Mouse (Mus musculus) intestine, postnatal 0 days (tissue): ENCODE measurements around the gene Afm. TPM values are rescaled to one million over a fixed set of nuclear protein-coding genes. Genes with fewer than 3 reads are reported as not detected.

Experiments
- ATAC-seq: fragments of 200-750 bp; cut with Nextera tagmentation; 2 replicates; pipeline ENCODE4 v1.8.0; 2017; ENCODE audit warnings: mild to moderate bottlenecking, moderate TSS enrichment, moderate library complexity
- H3K27ac ChIP-seq: fragments of 300-500 bp; sonication (generic); 2 replicates; pipeline ENCODE4 v1.5.1; 2014; ENCODE audit warnings: mild to moderate bottlenecking, low read depth, low read length, moderate library complexity
- H3K27me3 ChIP-seq: fragments of 300-500 bp; sonication (generic); replicated peaks from 2 replicates; pipeline ENCODE4 v1.6.1; 2014; ENCODE audit warnings: low read length, mixed read lengths; ENCODE audit not compliant: control insufficient read depth, insufficient read depth
- H3K36me3 ChIP-seq: fragments of 300-500 bp; sonication (generic); 2 replicates; pipeline ENCODE4 v1.6.1; 2014; ENCODE audit warnings: mild to moderate bottlenecking, moderate library complexity; ENCODE audit not compliant: control insufficient read depth, insufficient read depth
- H3K4me1 ChIP-seq: fragments of 300-500 bp; sonication (generic); replicated peaks from 2 replicates; pipeline ENCODE4 v1.6.1; 2014; ENCODE audit warnings: antibody characterized with exemption, low read length, mixed read lengths; ENCODE audit not compliant: control insufficient read depth, insufficient read depth
- H3K4me2 ChIP-seq: fragments of 300-500 bp; sonication (generic); replicated peaks from 2 replicates; pipeline ENCODE4 v1.6.1; 2014; ENCODE audit warnings: low read depth, mild to moderate bottlenecking, moderate library complexity
- H3K4me3 ChIP-seq: fragments of 300-500 bp; sonication (generic); 2 replicates; pipeline ENCODE4 v1.5.1; 2014; ENCODE audit warnings: low read depth, low read length
- H3K9ac ChIP-seq: fragments of 300-500 bp; sonication (generic); 2 replicates; pipeline ENCODE4 v1.6.1; 2014; ENCODE audit warnings: mild to moderate bottlenecking, low read depth, low read length
- H3K9me3 ChIP-seq: fragments of 300-500 bp; sonication (generic); 2 replicates; pipeline ENCODE4 v1.6.1; 2016; ENCODE audit warnings: mixed run types; ENCODE audit not compliant: control insufficient read depth
- CTCF ChIP-seq: sonication (generic); IDR thresholded peaks from 2 replicates; pipeline ENCODE4 v1.5.1; 2016; ENCODE audit warnings: low read depth, mild to moderate bottlenecking, control low read depth, antibody characterized with exemption, moderate library complexity
- WGBS: fragments of 180-500 bp; shearing (Covaris S2); extraction: QIAGEN DNeasy Blood & Tissue Kit; methylation state at CpG from one replicate; pipeline ENCODE4 v1.1.7; 2014; 5-methylcytosine and 5-hydroxymethylcytosine counted together
- polyA plus RNA-seq: library from polyadenylated mRNA; unstranded; fragments of >200 nt; fragmentation: Nextera tagmentation; extraction: Ambion mirVana; gene quantifications from 2 replicates; pipeline ENCODE4 v1.2.1, GENCODE M21; 2015

The Afm gene
- polyA plus RNA-seq, 1 experiment from 2014 or later: 8.2 TPM

DNA sequence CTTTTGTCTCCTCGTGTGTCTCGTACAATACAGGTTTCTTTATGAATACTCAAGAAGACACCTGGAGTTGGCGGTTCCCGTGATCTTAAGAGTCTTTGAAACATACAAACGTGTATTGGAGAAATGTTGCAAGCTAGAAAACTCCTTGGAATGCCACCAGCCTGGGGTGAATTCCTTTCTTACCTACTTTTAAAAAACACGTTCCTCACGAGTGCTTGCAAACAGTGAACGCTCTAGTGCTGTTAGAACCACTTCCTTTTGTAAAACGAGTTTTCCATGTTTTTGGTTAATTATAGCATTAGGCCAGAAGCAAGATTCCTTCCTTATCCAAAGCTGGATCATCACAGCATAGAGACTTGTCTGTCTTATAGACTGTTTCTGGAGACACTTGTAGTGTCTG is 60.8 kb downstream of the Afm start:
- 91% methylated on average over 9 of the region's 9 CpGs for WGBS
- Histone ChIP-seq H3K4me2 (no peak overlapping the region), H3K4me1 (no peaks in the 10 kb centered on the region), H3K27me3 (no peaks in the 10 kb centered on the region), H3K4me3 (no peak overlapping the region), H3K9me3 (no peaks in the 10 kb centered on the region), H3K9ac (no peak overlapping the region), H3K27ac (no peak overlapping the region), H3K36me3 (no peaks in the 10 kb centered on the region)
- TF ChIP-seq CTCF: no peak
- no peak for ATAC-seq

DNA sequence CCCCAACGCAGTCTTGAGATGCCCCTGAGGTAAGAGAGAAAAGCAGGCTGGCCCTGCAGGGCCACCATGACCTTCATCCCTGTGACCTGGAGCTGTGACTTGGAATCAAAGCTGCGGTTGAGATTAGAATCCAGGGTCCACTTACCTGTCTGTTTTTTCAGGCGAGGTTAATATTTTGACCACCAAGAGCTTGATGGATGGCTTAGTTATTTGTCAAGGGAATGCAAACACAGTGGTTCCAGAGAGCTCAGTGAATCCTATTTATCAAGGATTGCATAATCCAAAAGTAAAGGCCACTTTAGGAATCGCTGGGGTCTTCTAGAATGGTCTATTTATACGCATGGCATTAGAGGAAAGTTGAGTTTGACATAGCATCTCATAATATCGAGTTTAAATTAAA is 63.4 kb downstream of the Afm start:
- no peaks in the 10 kb centered on the region for H3K36me3 ChIP-seq
- WGBS: 69% methylated on average over 6 of the region's 6 CpGs
- no peak overlapping the region for H3K27ac ChIP-seq
- no peak overlapping the region for H3K4me3 ChIP-seq
- H3K9me3 ChIP-seq: no peaks in the 10 kb centered on the region
- no peak overlapping the region for H3K4me2 ChIP-seq
- no peak for TF ChIP-seq CTCF
- H3K4me1 ChIP-seq: no peaks in the 10 kb centered on the region
- no peak overlapping the region for H3K9ac ChIP-seq
- no peaks in the 10 kb centered on the region for H3K27me3 ChIP-seq
- ATAC-seq: no peak

- no peak overlapping the region for H3K4me2 ChIP-seq
- no peak for TF ChIP-seq CTCF
- no peak for ATAC-seq
- H3K4me3 ChIP-seq: no peak overlapping the region
- H3K9ac ChIP-seq: no peak overlapping the region
- H3K27me3 ChIP-seq: no peaks in the 10 kb centered on the region
- WGBS: 83% methylated on average over 7 of the region's 7 CpGs
- H3K9me3 ChIP-seq: no peaks in the 10 kb centered on the region
- no peak overlapping the region for H3K27ac ChIP-seq
- H3K4me1 ChIP-seq: no peaks in the 10 kb centered on the region
- no peaks in the 10 kb centered on the region for H3K36me3 ChIP-seq
These were observed 66.1 kb downstream of the Afm start for GRCm38 (mm10) chr5:90584799-90585198.

DNA sequence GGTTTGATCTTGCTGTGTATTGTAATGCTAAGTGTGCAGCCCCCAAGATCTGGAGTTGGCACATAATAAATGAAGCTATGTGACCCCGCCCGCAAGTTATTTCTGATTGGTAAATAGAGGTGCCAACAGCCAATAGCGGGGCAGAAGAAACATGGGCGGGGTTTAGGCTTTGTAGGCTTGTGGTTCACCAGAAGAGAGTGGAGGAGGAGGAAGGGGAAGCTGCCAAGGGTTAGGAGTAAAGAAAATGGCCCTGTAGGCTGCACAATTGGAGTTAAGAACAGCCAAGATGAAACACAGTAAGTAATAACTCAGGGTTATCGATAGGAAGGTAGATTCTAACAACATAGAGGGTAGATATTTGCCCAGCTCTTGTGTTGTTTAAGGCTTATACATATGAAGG is 67.8 kb downstream of the Afm start:
- H3K36me3 ChIP-seq: no peaks in the 10 kb centered on the region
- H3K9me3 ChIP-seq: no peaks in the 10 kb centered on the region
- ATAC-seq: no peak
- no peak overlapping the region for H3K27ac ChIP-seq
- no peak for TF ChIP-seq CTCF
- H3K4me1 ChIP-seq: no peaks in the 10 kb centered on the region
- no peak overlapping the region for H3K4me3 ChIP-seq
- no peak overlapping the region for H3K9ac ChIP-seq
- H3K4me2 ChIP-seq: no peak overlapping the region
- 80% methylated on average over 5 of the region's 5 CpGs for WGBS
- no peaks in the 10 kb centered on the region for H3K27me3 ChIP-seq

- Histone ChIP-seq H3K36me3 (no peaks in the 10 kb centered on the region), H3K9me3 (no peaks in the 10 kb centered on the region), H3K27me3 (no peaks in the 10 kb centered on the region), H3K4me1 (no peaks in the 10 kb centered on the region), H3K4me3 (no peak overlapping the region), H3K4me2 (no peak overlapping the region), H3K27ac (no peak overlapping the region), H3K9ac (no peak overlapping the region)
- WGBS: 91% methylated on average over 5 of the region's 5 CpGs
- no peak for ATAC-seq
- TF ChIP-seq CTCF: no peak
These were observed 69.4 kb downstream of the Afm start for GRCm38 (mm10) chr5:90588104-90588503.

DNA sequence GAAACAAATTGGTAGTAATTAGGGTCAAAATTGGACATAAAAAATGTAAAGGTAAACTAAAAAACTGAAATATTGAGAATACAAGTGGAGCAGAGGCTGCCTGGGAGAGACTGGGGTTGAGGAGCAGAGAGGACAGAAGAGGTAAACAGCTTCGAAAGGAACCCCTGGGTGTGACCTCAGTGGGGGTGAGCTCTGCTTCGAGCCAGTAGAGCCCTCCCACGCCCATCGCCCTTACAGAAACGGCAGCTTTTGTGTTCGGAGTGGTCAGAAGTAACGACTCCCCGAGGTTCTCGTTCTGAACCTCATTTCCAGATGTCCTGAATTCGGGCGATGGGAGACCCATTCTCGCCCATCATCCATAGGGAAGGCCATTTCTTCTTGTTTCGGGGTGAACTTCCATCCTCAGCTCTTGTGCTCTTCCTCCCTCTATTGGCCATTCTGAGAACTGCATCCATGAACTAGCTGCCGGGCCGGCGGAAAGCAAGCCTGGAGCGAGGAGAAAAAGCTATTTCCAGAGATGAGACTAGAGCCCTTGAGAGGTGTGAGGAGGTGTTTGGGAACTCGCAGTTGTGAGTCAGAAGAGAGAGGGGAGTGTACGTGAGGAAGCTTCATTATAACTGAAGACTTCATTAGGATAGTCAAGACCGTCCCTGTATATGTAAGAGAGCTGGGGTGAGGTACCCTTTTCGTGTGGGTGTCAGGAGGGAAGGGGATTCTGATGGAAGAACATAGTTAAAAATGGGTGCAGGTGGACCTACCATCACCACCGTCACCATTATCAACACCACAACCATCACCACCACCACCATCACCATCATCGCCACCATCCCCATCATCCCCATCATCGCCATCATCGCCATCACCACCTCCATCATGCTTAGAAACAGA is 70.2 kb downstream of the Afm start:
- Histone ChIP-seq H3K4me2 (peak overlapping the region; percentile 58), H3K27ac (no peak overlapping the region), H3K4me3 (peak overlapping the region; percentile 22; the same call in 1 of the 2 replicates), H3K9me3 (no peaks in the 10 kb centered on the region), H3K36me3 (no peaks in the 10 kb centered on the region), H3K27me3 (no peaks in the 10 kb centered on the region), H3K4me1 (no peaks in the 10 kb centered on the region), H3K9ac (no peak overlapping the region)
- peak; percentile 98 for TF ChIP-seq CTCF
- 25% methylated on average over 25 of the region's 25 CpGs for WGBS
- no peak for ATAC-seq
